Mouse (Mus musculus) CH12.LX (cell line): ENCODE results near the gene Brms1l. TPM values are rescaled to one million over a fixed set of nuclear protein-coding genes. Genes with fewer than 3 reads are reported as not detected.
A peak's percentile ranks its signal among the peaks of the same experiment; 100 is the strongest.

Experiments
- DNase-seq: peaks from one replicate; pipeline ENCODE4 v3.0.0-alpha.2; 2013; ENCODE audit errors: extremely low read depth
- H3K27ac ChIP-seq: 2 replicates; pipeline ENCODE4 v1.5.1; 2012; ENCODE audit warnings: low read depth, mild to moderate bottlenecking, control low read depth, moderate library complexity; ENCODE audit not compliant: insufficient read depth
- H3K27me3 ChIP-seq: replicated peaks from 2 replicates; pipeline ENCODE3; 2012; ENCODE audit warnings: inconsistent platforms
- H3K36me3 ChIP-seq, 2 experiments: replicated peaks in 1 of 2; 2 replicates each; pipeline versions ENCODE3 to v1.6.1; 2012; ENCODE audit warnings: inconsistent platforms in 1 of 2, low read length in 1 of 2, mild to moderate bottlenecking in 1 of 2, mixed read lengths in 1 of 2, moderate library complexity in 1 of 2; ENCODE audit not compliant: control insufficient read depth in 1 of 2, insufficient read depth in 1 of 2
- H3K4me1 ChIP-seq, 2 experiments: 2 replicates each; pipeline ENCODE4 v1.6.1; 2012; ENCODE audit warnings: inconsistent platforms in 1 of 2, moderate library complexity in 1 of 2; ENCODE audit not compliant: insufficient read depth in 2 of 2, control insufficient read depth in 1 of 2
- H3K4me2 ChIP-seq: 2 replicates; pipeline ENCODE4 v1.6.1; 2012; ENCODE audit warnings: low read depth, mild to moderate bottlenecking, control low read depth; ENCODE audit not compliant: poor library complexity, insufficient read depth, severe bottlenecking
- H3K4me3 ChIP-seq, 3 experiments: fragments of 150-350 bp in 1 of 3; sonication (generic) in 1 of 3; replicated peaks in 1 of 3; 2 replicates each; pipeline versions ENCODE3 to v1.5.1; 2011 to 2012; ENCODE audit warnings: low read depth in 2 of 3, low read length in 2 of 3, mild to moderate bottlenecking in 2 of 3, moderate library complexity in 2 of 3, control low read depth in 1 of 3, improper control_type of control experiment in 1 of 3, inconsistent platforms in 1 of 3, mixed read lengths in 1 of 3; ENCODE audit not compliant: poor library complexity in 1 of 3
- H3K79me2 ChIP-seq: replicated peaks from 2 replicates; pipeline ENCODE4 v1.6.1; 2012; ENCODE audit warnings: mild to moderate bottlenecking, moderate library complexity; ENCODE audit not compliant: control insufficient read depth, poor library complexity, insufficient read depth, severe bottlenecking; ENCODE audit errors: extremely low read depth
- H3K9ac ChIP-seq: 2 replicates; pipeline ENCODE4 v1.6.1; 2012; ENCODE audit warnings: low read depth, mild to moderate bottlenecking, control low read depth, moderate library complexity; ENCODE audit not compliant: insufficient read depth
- H3K9me3 ChIP-seq: replicated peaks from 2 replicates; pipeline ENCODE3; 2012; ENCODE audit warnings: low read length, inconsistent platforms, mixed read lengths
- BHLHE40 ChIP-seq: IDR thresholded peaks from 2 replicates; pipeline ENCODE4 v1.6.1; 2011; ENCODE audit warnings: mild to moderate bottlenecking, low read depth, low read length, improper control_type of control experiment
- CTCF ChIP-seq, 2 experiments: IDR thresholded peaks in 1 of 2; conservative IDR thresholded peaks in 1 of 2; 2 replicates each; pipeline ENCODE4 v1.5.1; 2011 to 2012; ENCODE audit warnings: low read depth in 2 of 2, low read length in 2 of 2, improper control_type of control experiment in 1 of 2, inconsistent platforms in 1 of 2, mild to moderate bottlenecking in 1 of 2, moderate library complexity in 1 of 2
- ETS1 ChIP-seq: conservative IDR thresholded peaks from 2 replicates; pipeline ENCODE4 v1.6.1; 2012; ENCODE audit warnings: low read depth, mild to moderate bottlenecking, inconsistent platforms, low read length, improper control_type of control experiment, moderate library complexity
- GABPA ChIP-seq: IDR thresholded peaks from 2 replicates; pipeline ENCODE4 v1.6.1; 2012; ENCODE audit warnings: low read depth, low read length, improper control_type of control experiment, inconsistent platforms; ENCODE audit not compliant: insufficient replicate concordance
- JUN ChIP-seq: IDR thresholded peaks from 2 replicates; pipeline ENCODE4 v1.6.1; 2011; ENCODE audit warnings: low read depth, mild to moderate bottlenecking, low read length, improper control_type of control experiment, moderate library complexity; ENCODE audit not compliant: insufficient read depth
- JUND ChIP-seq: conservative IDR thresholded peaks from 2 replicates; pipeline ENCODE4 v1.6.1; 2011; ENCODE audit warnings: low read depth, low read length, improper control_type of control experiment
- MYC ChIP-seq: IDR thresholded peaks from 2 replicates; pipeline ENCODE4 v1.6.1; 2011; ENCODE audit warnings: low read depth, mild to moderate bottlenecking, improper control_type of control experiment, low read length
- POLR2A ChIP-seq: IDR thresholded peaks from 2 replicates; pipeline ENCODE4 v1.6.1; 2011; ENCODE audit warnings: low read depth, mild to moderate bottlenecking, improper control_type of control experiment, low read length
- POLR2AphosphoS2 ChIP-seq: IDR thresholded peaks from 2 replicates; pipeline ENCODE4 v1.6.1; 2011; ENCODE audit warnings: low read depth, low read length, improper control_type of control experiment
- RAD21 ChIP-seq: IDR thresholded peaks from 2 replicates; pipeline ENCODE4 v1.6.1; 2011; ENCODE audit warnings: low read depth, mild to moderate bottlenecking, low read length, improper control_type of control experiment, moderate library complexity
- SIN3A ChIP-seq: IDR thresholded peaks from 2 replicates; pipeline ENCODE4 v1.6.1; 2012; ENCODE audit warnings: low read length, improper control_type of control experiment, inconsistent platforms
- SMC3 ChIP-seq: IDR thresholded peaks from 2 replicates; pipeline ENCODE4 v1.6.1; 2011; ENCODE audit warnings: low read depth, low read length, improper control_type of control experiment
- TCF12 ChIP-seq: IDR thresholded peaks from 2 replicates; pipeline ENCODE4 v1.6.1; 2014; ENCODE audit warnings: low read depth, mild to moderate bottlenecking, inconsistent platforms, low read length, improper control_type of control experiment
- UBTF ChIP-seq: IDR thresholded peaks from 2 replicates; pipeline ENCODE4 v1.6.1; 2012; ENCODE audit warnings: low read depth, mild to moderate bottlenecking, inconsistent platforms, low read length, improper control_type of control experiment, moderate library complexity
- USF1 ChIP-seq: IDR thresholded peaks from 2 replicates; pipeline ENCODE4 v1.6.1; 2014; ENCODE audit warnings: low read depth, mild to moderate bottlenecking, inconsistent platforms, low read length, improper control_type of control experiment
- ZKSCAN1 ChIP-seq: IDR thresholded peaks from 2 replicates; pipeline ENCODE4 v1.6.1; 2012; ENCODE audit warnings: low read depth, inconsistent platforms, low read length, improper control_type of control experiment, borderline replicate concordance
- ZNF384 ChIP-seq: IDR thresholded peaks from 2 replicates; pipeline ENCODE4 v1.6.1; 2012; ENCODE audit warnings: low read depth, low read length, improper control_type of control experiment, inconsistent platforms
- dilution Hi-C: fragments of 300-500 bp; cut with MboI; formaldehyde crosslinking; loops from 2 replicates; pipeline ENCODE4 v1.14.3; 2020; ENCODE audit warnings: low sequenced_read_pairs; ENCODE audit not compliant: extremely low pct_unique_long_range_greater_than_20kb, extremely low pct_ligation_motif_present
- in situ Hi-C: fragments of 300-500 bp; cut with MboI; formaldehyde crosslinking; loops from 3 replicates; pipeline ENCODE4 v1.14.3; 2019; ENCODE audit warnings: low sequenced_read_pairs, low pct_ligation_motif_present, low pct_unique_long_range_greater_than_20kb, mixed read lengths
- polyA plus RNA-seq: library from polyadenylated mRNA; unstranded; fragments of >175 nt; gene quantifications from 2 replicates; pipeline ENCODE4 v1.2.1, GENCODE M21; 2012; ENCODE audit warnings: low read depth; ENCODE audit not compliant: insufficient read length
- total RNA-seq, 2 experiments: library from RNA; depleted of rRNA; stranded (reverse); fragments of 300-350 nt in 1 of 2; fragments of >200 nt in 1 of 2; gene quantifications; 2 replicates each; pipeline ENCODE4 v1.2.3; 2012 to 2014

The Brms1l gene
- total and polyA plus RNA-seq, 3 experiments = 17.8 to 32.6 (median 18.9) TPM

DNA sequence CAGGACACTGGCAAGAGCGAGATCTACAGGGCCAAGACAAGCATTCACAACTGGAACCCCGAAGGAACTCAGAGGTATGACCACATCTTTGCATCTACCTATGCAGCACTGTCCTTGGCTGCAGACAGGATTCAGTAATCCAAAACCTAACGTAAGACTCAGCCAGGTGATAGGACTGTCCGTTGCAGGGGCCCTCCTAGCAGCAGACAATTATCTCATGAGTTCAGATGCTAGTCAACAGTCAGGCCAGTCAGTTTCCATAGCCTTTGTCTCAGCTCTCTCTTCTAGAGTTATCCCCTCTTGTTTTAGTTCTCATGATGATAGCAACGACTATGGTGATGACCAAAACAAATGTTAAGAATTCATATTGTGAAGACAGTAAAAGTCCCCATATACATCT is 36.0 kb upstream of the Brms1l start:
- dilution Hi-C loops = no loop called here
- peaks cover 13% of the 10 kb centered on the region for H3K79me2 ChIP-seq
- no peak for TF ChIP-seq MYC
- no peak for TF ChIP-seq ETS1
- TF ChIP-seq CTCF (conservative IDR thresholded peaks at IDR 0.05 in 1 of 2, IDR thresholded peaks at IDR 0.05 in 1 of 2; ENCODE audit: low read depth in 2 of 2, low read length in 2 of 2) = no peak
- no peak for TF ChIP-seq TCF12
- TF ChIP-seq ZKSCAN1 = no peak
- TF ChIP-seq SIN3A = no peak
- TF ChIP-seq JUND = no peak
- TF ChIP-seq USF1 = no peak
- TF ChIP-seq GABPA = no peak
- TF ChIP-seq RAD21 = no peak
- no peak for TF ChIP-seq UBTF
- TF ChIP-seq POLR2AphosphoS2 = no peak
- TF ChIP-seq POLR2A = no peak
- no peak for TF ChIP-seq JUN
- no peak for DNase-seq
- H3K36me3 ChIP-seq = peaks cover 0 to 7% of the 10 kb centered on the region in 2 experiments
- H3K4me2 ChIP-seq = peak overlapping the region; percentile 71
- peak overlapping the region; percentile 24 for H3K27ac ChIP-seq
- no peaks in the 10 kb centered on the region for H3K27me3 ChIP-seq
- peaks cover 6 to 27% of the 10 kb centered on the region in 2 experiments for H3K4me1 ChIP-seq
- no peak overlapping the region for H3K4me3 ChIP-seq
- H3K9ac ChIP-seq = peak overlapping the region; percentile 47; the same call in 1 of the 2 replicates
- in situ Hi-C loops = no loop called here
- H3K9me3 ChIP-seq = peaks cover 2% of the 10 kb centered on the region

GRCm38 (mm10) chr12:55801131-55801530 is 35.0 kb upstream of the Brms1l start:
- H3K4me3 ChIP-seq = no peak overlapping the region
- H3K79me2 ChIP-seq = peaks cover 16% of the 10 kb centered on the region
- no peak overlapping the region for H3K27ac ChIP-seq
- dilution Hi-C loops (no loop called here), in situ Hi-C loops (no loop called here)
- TF ChIP-seq BHLHE40 (0 out of 2 replicates have a peak, but pooled peaks have one; percentile 31), JUN (no peak), CTCF (conservative IDR thresholded peaks at IDR 0.05 in 1 of 2, IDR thresholded peaks at IDR 0.05 in 1 of 2; ENCODE audit: low read depth in 2 of 2, low read length in 2 of 2) (peak in 1 of 2 experiments; percentile 53; a peak in 2 of 4 replicates), SMC3 (peak; percentile 30), ZNF384 (peak; percentile 73)
- peak overlapping the region; percentile 82 for H3K4me2 ChIP-seq
- peaks cover 2% of the 10 kb centered on the region for H3K9me3 ChIP-seq
- H3K4me1 ChIP-seq = peaks cover 6 to 27% of the 10 kb centered on the region in 2 experiments
- H3K36me3 ChIP-seq = peaks cover 0 to 9% of the 10 kb centered on the region in 2 experiments
- DNase-seq = peak; percentile 32
- H3K27me3 ChIP-seq = no peaks in the 10 kb centered on the region
- H3K9ac ChIP-seq = no peak overlapping the region; the same call in 1 of the 2 replicates
